Mouse (Mus musculus): ENCODE measurements around the gene Atf6b.

GRCm38 (mm10) chr17:34676093-34676460 lies 29.1 kb downstream of the Atf6b start:
- TF ChIP-seq EP300 (IDR thresholded peaks at IDR 0.05): no peak
- TF ChIP-seq CTCF (IDR thresholded peaks at IDR 0.05): no peak
